Mouse (Mus musculus) brain, embryonic 14.5 days (tissue): ENCODE measurements around the gene Smg1.

ENCODE experiments used
- CTCF ChIP-seq: fragments of 200-500 bp; IDR thresholded peaks from 2 replicates; pipeline ENCODE4 v1.5.1; 2012; ENCODE audit warnings: inconsistent platforms, mild to moderate bottlenecking, moderate library complexity, borderline replicate concordance; ENCODE audit not compliant: insufficient read depth, insufficient read length; ENCODE audit errors: extremely low read depth
- POLR2A ChIP-seq: fragments of 200-500 bp; IDR thresholded peaks from 2 replicates; pipeline ENCODE4 v1.6.1; 2012; ENCODE audit warnings: mild to moderate bottlenecking, inconsistent platforms, borderline replicate concordance; ENCODE audit not compliant: poor library complexity, insufficient read depth, insufficient read length, severe bottlenecking; ENCODE audit errors: extremely low read depth

DNA sequence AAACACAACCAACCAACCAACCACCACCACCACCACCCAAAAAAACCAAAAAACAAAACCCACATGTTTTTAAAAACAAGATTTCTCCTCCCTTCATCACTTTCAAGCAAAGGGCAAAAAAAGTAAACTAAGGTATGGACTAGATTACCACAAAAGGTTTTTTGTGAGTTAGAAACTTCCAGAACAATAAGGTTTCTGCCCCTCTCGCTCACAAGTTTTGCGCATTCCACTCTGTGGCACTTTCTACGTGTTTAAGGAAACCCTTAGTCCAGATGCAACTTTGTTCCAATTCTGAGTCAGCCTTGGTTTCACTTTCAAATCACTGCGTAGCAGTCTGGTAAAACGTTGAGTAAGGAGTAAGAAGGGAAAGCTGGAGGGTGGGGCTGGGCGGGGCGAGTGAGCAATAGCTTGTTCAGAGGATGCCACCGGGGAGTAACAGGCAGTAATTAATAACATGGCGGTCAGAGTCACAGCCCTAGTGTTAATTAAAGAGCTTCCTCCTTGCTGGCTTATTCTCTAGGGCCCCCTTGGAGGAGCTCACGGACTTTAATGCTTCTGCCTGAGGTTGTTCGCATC, 34.0 kb upstream of the Smg1 start:
- TF ChIP-seq CTCF (no peak), POLR2A (no peak)
